Mouse (Mus musculus): ENCODE measurements at regions not wholly inside any gene's neighbourhood (a gene's known extent, or its start where the extent isn't known, plus 50 kb on each side); places are given as distances from the start of the nearest gene placed in this dataset.

DNA sequence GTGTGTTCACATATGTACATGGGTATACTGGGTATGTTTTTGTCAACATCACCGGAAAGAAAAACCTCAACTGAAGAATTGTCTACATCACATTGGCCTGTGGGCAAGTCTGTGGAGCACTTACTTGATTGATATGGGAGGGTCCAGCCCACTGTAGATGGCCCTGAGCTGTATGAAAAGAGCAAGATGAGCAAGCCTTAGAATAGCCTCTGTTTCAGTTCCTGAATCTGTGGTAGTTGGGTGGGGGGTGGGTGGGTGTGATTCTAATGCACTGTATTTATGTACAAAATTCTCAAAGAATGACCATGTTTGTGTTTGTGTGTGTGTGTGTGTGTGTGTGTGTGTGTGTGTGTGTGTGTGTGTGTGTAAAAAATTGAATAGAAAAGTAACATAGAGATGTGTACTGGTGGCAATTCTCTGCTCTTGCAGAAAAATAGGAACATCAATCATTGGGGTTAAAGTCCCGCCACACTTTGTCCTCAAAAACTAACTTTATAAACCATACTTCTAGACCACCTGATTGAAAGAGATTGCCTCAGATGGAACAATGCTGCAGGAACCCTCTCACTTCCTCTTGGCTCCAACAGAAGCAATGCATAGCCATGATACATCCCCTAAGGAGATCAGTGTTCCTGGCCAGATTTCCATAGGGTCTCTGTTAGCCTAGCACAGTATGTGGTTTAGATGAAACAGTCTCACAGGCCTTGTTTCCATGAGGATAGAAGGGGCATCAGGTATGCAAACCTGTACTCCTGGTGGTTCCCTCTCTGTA lies 484.3 kb upstream of the Gcfc2 start:
- Histone ChIP-seq H3K36me3 (ENCODE audit: control insufficient read depth, insufficient read depth) (no peaks in the 10 kb centered on the region), H3K79me2 (ENCODE audit: control insufficient read depth, insufficient read depth) (no peaks in the 10 kb centered on the region), H3K79me3 (ENCODE audit: low read depth) (no peaks in the 10 kb centered on the region), H3K27me3 (ENCODE audit: control insufficient read depth, insufficient read depth, insufficient read length) (no peaks in the 10 kb centered on the region), H3K4me3 (ENCODE audit: insufficient read depth, poor library complexity, severe bottlenecking) (no peak overlapping the region), H3ac (ENCODE audit: control insufficient read depth, insufficient read length, low read depth) (no peak overlapping the region)
- no peak for TF ChIP-seq CTCF (IDR thresholded peaks at IDR 0.05; ENCODE audit: control insufficient read depth, insufficient read depth, insufficient read length)
- TF ChIP-seq CEBPB (IDR thresholded peaks at IDR 0.05; ENCODE audit: low read depth), result no peak
- TF ChIP-seq USF1 (IDR thresholded peaks at IDR 0.05; ENCODE audit: low read depth), result no peak
- TF ChIP-seq MYOD1 (IDR thresholded peaks at IDR 0.05; ENCODE audit: control insufficient read depth, insufficient read length, low read depth), result no peak
- TF ChIP-seq MAX (IDR thresholded peaks at IDR 0.05), result no peak
- TF ChIP-seq MYOG (IDR thresholded peaks at IDR 0.05; ENCODE audit: control insufficient read depth, extremely low read depth, insufficient read length), result no peak
- no peak for TF ChIP-seq FOSL1 (IDR thresholded peaks at IDR 0.05; ENCODE audit: insufficient read depth, low read length, poor library complexity, severe bottlenecking)

- H3ac ChIP-seq (ENCODE audit: control insufficient read depth, insufficient read length, low read depth), result no peak overlapping the region
- no peak overlapping the region for H3K4me3 ChIP-seq (ENCODE audit: insufficient read depth, poor library complexity, severe bottlenecking)
These were observed 482.1 kb upstream of the Gcfc2 start for GRCm38 (mm10) chr6:81441396-81441795.

DNA sequence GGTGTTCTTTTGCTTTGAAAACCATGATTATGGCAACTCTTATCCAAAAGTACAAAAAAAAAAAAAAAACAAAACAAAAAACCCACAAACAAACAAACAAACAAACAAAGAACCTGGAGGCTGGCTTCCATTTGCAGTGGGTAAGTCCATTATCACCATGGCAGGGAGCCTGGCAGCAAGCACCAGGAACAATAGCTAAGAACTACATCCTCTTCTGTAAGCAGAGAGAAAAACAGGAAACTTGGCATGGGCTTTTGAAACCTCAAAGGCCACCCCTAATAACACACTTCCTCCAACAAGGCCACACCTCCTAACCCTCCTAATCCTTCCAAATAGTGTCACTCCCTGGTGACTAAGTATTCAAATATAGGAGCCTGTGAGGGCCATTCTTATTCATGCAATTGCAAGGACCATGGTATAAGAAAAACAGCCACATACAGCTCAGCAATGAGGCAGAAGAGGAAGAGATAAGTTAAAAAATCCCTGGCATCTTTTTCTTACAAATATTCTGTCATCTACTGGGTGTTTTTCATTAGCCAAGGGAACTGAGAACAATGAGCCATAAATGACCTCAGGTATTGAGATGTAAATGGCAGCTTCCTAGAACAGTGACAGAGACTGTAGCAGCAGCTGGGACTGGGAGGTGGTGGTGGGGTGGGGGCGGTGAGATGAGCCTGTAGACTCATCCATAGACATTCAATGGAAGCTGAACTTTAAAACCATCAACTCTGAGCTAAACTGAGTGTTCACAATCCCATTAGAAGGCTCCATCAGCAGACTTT lies 477.3 kb upstream of the Gcfc2 start:
- Histone ChIP-seq H3K36me3 (ENCODE audit: control insufficient read depth, insufficient read depth) (no peaks in the 10 kb centered on the region), H3ac (ENCODE audit: control insufficient read depth, insufficient read length, low read depth) (no peak overlapping the region), H3K79me3 (ENCODE audit: low read depth) (no peaks in the 10 kb centered on the region), H3K27me3 (ENCODE audit: control insufficient read depth, insufficient read depth, insufficient read length) (no peaks in the 10 kb centered on the region), H3K79me2 (ENCODE audit: control insufficient read depth, insufficient read depth) (no peaks in the 10 kb centered on the region), H3K4me3 (ENCODE audit: insufficient read depth, poor library complexity, severe bottlenecking) (no peak overlapping the region)
- no peak for TF ChIP-seq MYOD1 (IDR thresholded peaks at IDR 0.05; ENCODE audit: control insufficient read depth, insufficient read length, low read depth)
- no peak for TF ChIP-seq MYOG (IDR thresholded peaks at IDR 0.05; ENCODE audit: control insufficient read depth, extremely low read depth, insufficient read length)
- TF ChIP-seq USF1 (IDR thresholded peaks at IDR 0.05; ENCODE audit: low read depth), result no peak

More at GRCm38 (mm10) chr6:81441396-81441795, 482.1 kb upstream of the Gcfc2 start:
- Histone ChIP-seq H3K79me2 (ENCODE audit: control insufficient read depth, insufficient read depth) (no peaks in the 10 kb centered on the region), H3K36me3 (ENCODE audit: control insufficient read depth, insufficient read depth) (no peaks in the 10 kb centered on the region), H3K27me3 (ENCODE audit: control insufficient read depth, insufficient read depth, insufficient read length) (no peaks in the 10 kb centered on the region), H3K79me3 (ENCODE audit: low read depth) (no peaks in the 10 kb centered on the region)
- TF ChIP-seq CEBPB (IDR thresholded peaks at IDR 0.05; ENCODE audit: low read depth) (no peak), CTCF (IDR thresholded peaks at IDR 0.05; ENCODE audit: control insufficient read depth, insufficient read depth, insufficient read length) (no peak), FOSL1 (IDR thresholded peaks at IDR 0.05; ENCODE audit: insufficient read depth, low read length, poor library complexity, severe bottlenecking) (no peak), MAX (IDR thresholded peaks at IDR 0.05) (no peak), MYOD1 (IDR thresholded peaks at IDR 0.05; ENCODE audit: control insufficient read depth, insufficient read length, low read depth) (no peak)

GRCm38 (mm10) chr6:81447701-81448100 lies 475.8 kb upstream of the Gcfc2 start:
- H3K27me3 ChIP-seq (ENCODE audit: control insufficient read depth, insufficient read depth, insufficient read length), result no peaks in the 10 kb centered on the region
- no peaks in the 10 kb centered on the region for H3K79me3 ChIP-seq (ENCODE audit: low read depth)
- H3K79me2 ChIP-seq (ENCODE audit: control insufficient read depth, insufficient read depth), result no peaks in the 10 kb centered on the region
- H3K36me3 ChIP-seq (ENCODE audit: control insufficient read depth, insufficient read depth), result no peaks in the 10 kb centered on the region
- no peak overlapping the region for H3ac ChIP-seq (ENCODE audit: control insufficient read depth, insufficient read length, low read depth)
- no peak for TF ChIP-seq CEBPB (IDR thresholded peaks at IDR 0.05; ENCODE audit: low read depth)
- no peak for TF ChIP-seq MYOG (IDR thresholded peaks at IDR 0.05; ENCODE audit: control insufficient read depth, extremely low read depth, insufficient read length)
- TF ChIP-seq MAX (IDR thresholded peaks at IDR 0.05), result no peak
- TF ChIP-seq CTCF (IDR thresholded peaks at IDR 0.05; ENCODE audit: control insufficient read depth, insufficient read depth, insufficient read length), result no peak
- no peak for TF ChIP-seq MYOD1 (IDR thresholded peaks at IDR 0.05; ENCODE audit: control insufficient read depth, insufficient read length, low read depth)
- TF ChIP-seq FOSL1 (IDR thresholded peaks at IDR 0.05; ENCODE audit: insufficient read depth, low read length, poor library complexity, severe bottlenecking), result no peak
- TF ChIP-seq USF1 (IDR thresholded peaks at IDR 0.05; ENCODE audit: low read depth), result no peak
- no peak overlapping the region for H3K4me3 ChIP-seq (ENCODE audit: insufficient read depth, poor library complexity, severe bottlenecking)

DNA sequence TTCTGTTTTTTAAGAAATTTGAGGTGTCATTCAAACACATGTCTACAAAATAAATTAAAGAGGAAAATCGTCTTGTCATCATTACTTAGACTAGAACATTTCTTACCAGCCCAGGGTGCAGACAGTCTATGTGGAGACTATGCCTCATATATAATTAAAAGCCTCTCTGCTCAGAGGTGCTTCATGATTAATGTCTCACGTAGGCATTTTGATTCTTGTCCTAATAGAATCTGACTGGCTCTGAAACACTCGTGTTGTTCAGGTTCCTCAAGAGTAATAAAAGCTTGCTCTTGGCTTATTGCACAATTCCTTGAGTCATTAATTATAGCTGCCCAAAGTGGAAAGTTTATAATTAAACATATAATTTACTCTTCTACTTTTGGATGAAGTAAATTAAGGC lies 475.1 kb upstream of the Gcfc2 start:
- Histone ChIP-seq H3K27me3 (ENCODE audit: control insufficient read depth, insufficient read depth, insufficient read length) (no peaks in the 10 kb centered on the region), H3K36me3 (ENCODE audit: control insufficient read depth, insufficient read depth) (no peaks in the 10 kb centered on the region), H3ac (ENCODE audit: control insufficient read depth, insufficient read length, low read depth) (no peak overlapping the region), H3K79me3 (ENCODE audit: low read depth) (no peaks in the 10 kb centered on the region), H3K4me3 (ENCODE audit: insufficient read depth, poor library complexity, severe bottlenecking) (no peak overlapping the region), H3K79me2 (ENCODE audit: control insufficient read depth, insufficient read depth) (no peaks in the 10 kb centered on the region)
- TF ChIP-seq MYOD1 (IDR thresholded peaks at IDR 0.05; ENCODE audit: control insufficient read depth, insufficient read length, low read depth) (no peak), FOSL1 (IDR thresholded peaks at IDR 0.05; ENCODE audit: insufficient read depth, low read length, poor library complexity, severe bottlenecking) (no peak), MYOG (IDR thresholded peaks at IDR 0.05; ENCODE audit: control insufficient read depth, extremely low read depth, insufficient read length) (no peak), MAX (IDR thresholded peaks at IDR 0.05) (no peak), CTCF (IDR thresholded peaks at IDR 0.05; ENCODE audit: control insufficient read depth, insufficient read depth, insufficient read length) (no peak), USF1 (IDR thresholded peaks at IDR 0.05; ENCODE audit: low read depth) (no peak), CEBPB (IDR thresholded peaks at IDR 0.05; ENCODE audit: low read depth) (no peak)

Data from C2C12 (cell line).